Mouse (Mus musculus): ENCODE results near the gene Zdhhc20. TPM values are rescaled to one million over a fixed set of nuclear protein-coding genes. Genes with fewer than 3 reads are reported as not detected.
A peak's percentile ranks its signal among the peaks of the same experiment; 100 is the strongest.

The Zdhhc20 gene
- polyA plus RNA-seq, 1 experiment: 3.7 TPM

DNA sequence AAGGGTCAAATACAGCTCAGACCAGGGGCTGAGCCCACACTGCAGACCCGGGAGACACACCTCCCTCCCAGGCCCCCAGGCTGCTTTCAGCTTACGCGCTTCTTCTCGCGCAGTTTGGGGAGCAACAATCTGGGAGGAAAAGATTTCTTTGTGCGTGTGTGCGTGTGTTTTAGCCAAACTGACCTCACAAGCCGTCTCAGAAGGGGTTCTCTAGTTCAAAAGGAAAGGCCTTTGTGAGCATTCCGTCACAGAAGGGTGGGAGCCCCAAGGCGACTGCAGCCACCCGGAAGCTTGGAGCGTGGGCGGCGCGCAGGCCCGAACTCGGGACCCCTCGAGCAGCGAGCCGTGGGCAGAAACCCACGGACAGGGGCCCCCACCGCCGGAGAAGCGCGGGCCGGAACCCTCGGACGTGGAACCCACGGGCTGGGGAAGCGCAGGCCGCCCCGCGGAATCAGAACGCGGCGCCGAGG is 500 bp downstream of the Zdhhc20 start:
- under 1% methylated on average over 37 of the region's 37 CpGs for WGBS

DNA sequence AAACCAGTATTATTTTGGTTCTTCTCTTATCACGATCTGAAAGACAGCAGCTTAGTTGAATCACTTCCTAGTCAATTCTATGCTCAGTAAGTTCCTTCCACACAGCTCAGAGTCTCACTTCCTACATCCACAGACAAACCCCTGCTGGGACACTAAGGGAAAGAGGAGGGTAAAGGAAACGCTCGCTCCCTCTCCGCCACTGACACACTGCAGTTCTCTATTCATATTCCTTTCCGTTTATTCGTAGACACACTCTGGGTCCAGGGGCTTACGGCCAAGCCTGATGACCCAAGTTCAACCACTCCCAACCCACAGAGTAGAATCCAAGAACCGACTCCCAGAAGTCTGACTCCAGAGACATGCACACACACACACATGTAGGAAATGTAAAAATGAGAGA is 2.9 kb downstream of the Zdhhc20 start:
- Histone ChIP-seq H3K4me1 (ENCODE audit: control insufficient read depth, insufficient read depth, low read length) (peaks cover 9% of the 10 kb centered on the region), H3K27ac (ENCODE audit: insufficient read depth, low read depth, low read length) (no peak overlapping the region), H3K4me3 (ENCODE audit: insufficient read depth, low read depth, low read length) (no peak overlapping the region), H3K27me3 (replicated peaks; ENCODE audit: control insufficient read depth, insufficient read depth, low read length) (no peaks in the 10 kb centered on the region), H3K36me3 (ENCODE audit: control insufficient read depth, insufficient read depth, low read length) (no peaks in the 10 kb centered on the region)
- 57% methylated on average over 8 of the region's 8 CpGs for WGBS
- DNase-seq: peak; percentile 31
- TF ChIP-seq CTCF (conservative IDR thresholded peaks at IDR 0.05; ENCODE audit: insufficient read depth, insufficient read length, low read depth, low read length) (no peak), POLR2A (IDR thresholded peaks at IDR 0.05; ENCODE audit: low read depth, low read length) (no peak)

More for the DNA sequence above, 500 bp downstream of the Zdhhc20 start:
- H3K4me3 ChIP-seq (ENCODE audit: insufficient read depth, low read depth, low read length): peak overlapping the region; percentile 90
- no peaks in the 10 kb centered on the region for H3K4me1 ChIP-seq (ENCODE audit: control insufficient read depth, insufficient read depth, low read length)
- no peak for TF ChIP-seq POLR2A (IDR thresholded peaks at IDR 0.05; ENCODE audit: low read depth, low read length)
- no peak for TF ChIP-seq CTCF (conservative IDR thresholded peaks at IDR 0.05; ENCODE audit: insufficient read depth, insufficient read length, low read depth, low read length)
- no peaks in the 10 kb centered on the region for H3K36me3 ChIP-seq (ENCODE audit: control insufficient read depth, insufficient read depth, low read length)
- peak overlapping the region; percentile 54 for H3K27ac ChIP-seq (ENCODE audit: insufficient read depth, low read depth, low read length)
- no peaks in the 10 kb centered on the region for H3K27me3 ChIP-seq (replicated peaks; ENCODE audit: control insufficient read depth, insufficient read depth, low read length)
- peak; percentile 30 for DNase-seq

- no peak for DNase-seq
- Histone ChIP-seq H3K27ac (ENCODE audit: insufficient read depth, low read depth, low read length) (no peak overlapping the region), H3K27me3 (replicated peaks; ENCODE audit: control insufficient read depth, insufficient read depth, low read length) (no peaks in the 10 kb centered on the region), H3K4me3 (ENCODE audit: insufficient read depth, low read depth, low read length) (no peak overlapping the region), H3K4me1 (ENCODE audit: control insufficient read depth, insufficient read depth, low read length) (peaks cover 9% of the 10 kb centered on the region), H3K36me3 (ENCODE audit: control insufficient read depth, insufficient read depth, low read length) (no peaks in the 10 kb centered on the region)
- WGBS: 76% methylated on average over 2 of the region's 2 CpGs
- no peak for TF ChIP-seq POLR2A (IDR thresholded peaks at IDR 0.05; ENCODE audit: low read depth, low read length)
- no peak for TF ChIP-seq CTCF (conservative IDR thresholded peaks at IDR 0.05; ENCODE audit: insufficient read depth, insufficient read length, low read depth, low read length)
Measured at GRCm38 (mm10) chr14:57886032-57886431, 4.0 kb downstream of the Zdhhc20 start.

DNA sequence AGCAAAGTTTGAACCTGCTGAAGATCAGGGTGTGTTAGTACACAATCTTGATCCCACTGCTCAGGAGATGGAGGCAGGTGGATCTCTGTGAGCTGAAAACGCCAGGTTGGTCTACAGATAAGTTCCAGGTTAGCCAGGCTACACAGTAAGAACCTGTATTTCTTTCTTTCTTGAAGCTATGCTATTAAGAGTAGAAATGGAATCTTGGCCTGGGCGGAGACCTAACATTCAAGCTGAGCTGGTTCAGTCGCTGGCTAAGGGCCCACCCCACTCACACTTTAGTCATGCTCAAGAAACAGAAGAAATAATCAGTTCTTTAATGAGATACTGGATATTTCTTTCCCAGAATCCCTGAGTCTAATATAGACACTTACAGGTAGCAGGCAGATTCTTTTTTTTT is 6.7 kb downstream of the Zdhhc20 start:
- Histone ChIP-seq H3K4me1 (ENCODE audit: control insufficient read depth, insufficient read depth, low read length) (peaks cover 9% of the 10 kb centered on the region), H3K36me3 (ENCODE audit: control insufficient read depth, insufficient read depth, low read length) (no peaks in the 10 kb centered on the region), H3K4me3 (ENCODE audit: insufficient read depth, low read depth, low read length) (no peak overlapping the region), H3K27ac (ENCODE audit: insufficient read depth, low read depth, low read length) (no peak overlapping the region), H3K27me3 (replicated peaks; ENCODE audit: control insufficient read depth, insufficient read depth, low read length) (no peaks in the 10 kb centered on the region)
- TF ChIP-seq POLR2A (IDR thresholded peaks at IDR 0.05; ENCODE audit: low read depth, low read length): no peak
- TF ChIP-seq CTCF (conservative IDR thresholded peaks at IDR 0.05; ENCODE audit: insufficient read depth, insufficient read length, low read depth, low read length): no peak
- DNase-seq: no peak
- 67% methylated on average over 3 of the region's 3 CpGs for WGBS

DNA sequence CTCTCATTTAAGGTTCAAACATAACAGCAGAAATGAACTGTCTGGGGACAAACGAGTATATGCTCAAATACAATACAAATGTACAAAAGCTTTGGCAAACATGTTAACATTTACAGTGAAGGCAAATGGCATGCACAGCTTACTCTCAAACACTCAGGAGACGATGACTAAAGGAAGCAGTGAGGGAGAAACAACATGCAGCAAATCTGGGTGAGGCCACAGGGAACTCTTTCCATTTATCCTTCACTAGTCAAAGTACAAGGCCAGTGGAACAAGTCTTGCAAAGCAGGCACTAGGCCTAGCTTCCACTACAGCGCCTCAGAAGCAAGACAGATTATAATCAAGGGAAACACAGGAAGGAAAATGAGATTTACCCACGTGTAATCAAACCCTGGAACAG is 7.4 kb downstream of the Zdhhc20 start:
- Histone ChIP-seq H3K27ac (ENCODE audit: insufficient read depth, low read depth, low read length) (0 out of 2 replicates have a peak overlapping the region, but pooled peaks have one; percentile 21), H3K36me3 (ENCODE audit: control insufficient read depth, insufficient read depth, low read length) (no peaks in the 10 kb centered on the region), H3K4me3 (ENCODE audit: insufficient read depth, low read depth, low read length) (no peak overlapping the region), H3K27me3 (replicated peaks; ENCODE audit: control insufficient read depth, insufficient read depth, low read length) (no peaks in the 10 kb centered on the region), H3K4me1 (ENCODE audit: control insufficient read depth, insufficient read depth, low read length) (peaks cover 9% of the 10 kb centered on the region)
- DNase-seq: no peak
- TF ChIP-seq POLR2A (IDR thresholded peaks at IDR 0.05; ENCODE audit: low read depth, low read length) (no peak), CTCF (conservative IDR thresholded peaks at IDR 0.05; ENCODE audit: insufficient read depth, insufficient read length, low read depth, low read length) (no peak)
- 43% methylated on average over 4 of the region's 4 CpGs for WGBS

GRCm38 (mm10) chr14:57881793-57882192 is 8.3 kb downstream of the Zdhhc20 start:
- peak; percentile 80 for DNase-seq
- Histone ChIP-seq H3K36me3 (ENCODE audit: control insufficient read depth, insufficient read depth, low read length) (no peaks in the 10 kb centered on the region), H3K4me3 (ENCODE audit: insufficient read depth, low read depth, low read length) (no peak overlapping the region), H3K27me3 (replicated peaks; ENCODE audit: control insufficient read depth, insufficient read depth, low read length) (no peaks in the 10 kb centered on the region), H3K27ac (ENCODE audit: insufficient read depth, low read depth, low read length) (peak overlapping the region; percentile 45; the same call in 1 of the 2 replicates), H3K4me1 (ENCODE audit: control insufficient read depth, insufficient read depth, low read length) (peaks cover 9% of the 10 kb centered on the region)
- 21% methylated on average over 4 of the region's 4 CpGs for WGBS
- peak; percentile 55 for TF ChIP-seq CTCF (conservative IDR thresholded peaks at IDR 0.05; ENCODE audit: insufficient read depth, insufficient read length, low read depth, low read length)
- no peak for TF ChIP-seq POLR2A (IDR thresholded peaks at IDR 0.05; ENCODE audit: low read depth, low read length)

GRCm38 (mm10) chr14:57881074-57881473 is 9.0 kb downstream of the Zdhhc20 start:
- Histone ChIP-seq H3K36me3 (ENCODE audit: control insufficient read depth, insufficient read depth, low read length) (no peaks in the 10 kb centered on the region), H3K27me3 (replicated peaks; ENCODE audit: control insufficient read depth, insufficient read depth, low read length) (no peaks in the 10 kb centered on the region), H3K4me3 (ENCODE audit: insufficient read depth, low read depth, low read length) (no peak overlapping the region), H3K27ac (ENCODE audit: insufficient read depth, low read depth, low read length) (no peak overlapping the region), H3K4me1 (ENCODE audit: control insufficient read depth, insufficient read depth, low read length) (peaks cover 9% of the 10 kb centered on the region)
- TF ChIP-seq CTCF (conservative IDR thresholded peaks at IDR 0.05; ENCODE audit: insufficient read depth, insufficient read length, low read depth, low read length) (no peak), POLR2A (IDR thresholded peaks at IDR 0.05; ENCODE audit: low read depth, low read length) (no peak)
- DNase-seq: no peak

Data from kidney, adult 2 months (tissue).